Mouse (Mus musculus): Measurements from ENCODE around the gene Slc25a20. TPM values are rescaled to one million over a fixed set of nuclear protein-coding genes. Genes with fewer than 3 reads are reported as not detected.
"Not testable (repeated sequence)": the region's sequence is repeated elsewhere in the genome, so short reads cannot be mapped to it uniquely, and the experiment has no call there.

Gene Slc25a20
- polyA plus RNA-seq, 1 experiment from 2014 or later, result 37.7 TPM

GRCm38 (mm10) chr9:108648611-108649560 lies 13.0 kb upstream of the Slc25a20 start, which contains the start of gene Arih2:
Gene Arih2 (minus strand): TSS chr9:108649386.
- peak; percentile 97 for ATAC-seq (ENCODE audit: insufficient number of reproducible peaks, low FRiP score, low TSS enrichment, low read depth)
- H3K36me3 ChIP-seq, result no peaks in the 10 kb centered on the region

GRCm38 (mm10) chr9:108649561-108650440 lies 12.1 kb upstream of the Slc25a20 start:
- H3K9me3 ChIP-seq (replicated peaks), result no peaks in the 10 kb centered on the region
- H3K4me1 ChIP-seq, result peaks cover 14% of the 10 kb centered on the region
- peak overlapping the region; percentile 98 for H3K4me3 ChIP-seq (replicated peaks)
- H3K36me3 ChIP-seq, result no peaks in the 10 kb centered on the region
- peak overlapping the region; percentile 69 for H3K4me2 ChIP-seq (replicated peaks)
- 26% methylated on average over 29 of the region's 29 CpGs for WGBS
- H3K9ac ChIP-seq, result peak overlapping the region; percentile 78
- ATAC-seq (ENCODE audit: insufficient number of reproducible peaks, low FRiP score, low TSS enrichment, low read depth), result no peak
- no peaks in the 10 kb centered on the region for H3K27me3 ChIP-seq
- H3K27ac ChIP-seq (replicated peaks), result peak overlapping the region; percentile 91

More at GRCm38 (mm10) chr9:108648611-108649560, 13.0 kb upstream of the Slc25a20 start, which contains the start of gene Arih2:
- H3K27ac ChIP-seq (replicated peaks), result peak within 1 kb of the TSS; percentile 91
- H3K9ac ChIP-seq, result peak within 1 kb of the TSS; percentile 78
- H3K9me3 ChIP-seq (replicated peaks), result no peaks in the 10 kb centered on the region
- H3K4me1 ChIP-seq, result peaks cover 14% of the 10 kb centered on the region
- peak within 1 kb of the TSS; percentile 69 for H3K4me2 ChIP-seq (replicated peaks)
- H3K27me3 ChIP-seq, result no peaks in the 10 kb centered on the region
- peak within 1 kb of the TSS; percentile 98 for H3K4me3 ChIP-seq (replicated peaks)
- under 1% methylated on average over 112 of the region's 112 CpGs for WGBS

GRCm38 (mm10) chr9:108654566-108655464 lies 7.1 kb upstream of the Slc25a20 start:
- H3K36me3 ChIP-seq, result no peaks in the 10 kb centered on the region
- no peak for ATAC-seq (ENCODE audit: insufficient number of reproducible peaks, low FRiP score, low TSS enrichment, low read depth)
- no peaks in the 10 kb centered on the region for H3K9me3 ChIP-seq (replicated peaks)
- H3K9ac ChIP-seq, result no peak overlapping the region
- no peaks in the 10 kb centered on the region for H3K27me3 ChIP-seq
- 76% methylated on average over 10 of the region's 10 CpGs for WGBS
- peaks cover 4% of the 10 kb centered on the region for H3K4me1 ChIP-seq
- no peak overlapping the region for H3K27ac ChIP-seq (replicated peaks)
- H3K4me3 ChIP-seq (replicated peaks), result no peak overlapping the region
- H3K4me2 ChIP-seq (replicated peaks), result no peak overlapping the region

- 75% methylated on average over 7 of the region's 7 CpGs for WGBS
- not testable (repeated sequence) for H3K9me3 ChIP-seq (replicated peaks); H3K4me1 ChIP-seq; H3K4me2 ChIP-seq (replicated peaks); H3K9ac ChIP-seq; H3K4me3 ChIP-seq (replicated peaks); ATAC-seq (ENCODE audit: insufficient number of reproducible peaks, low FRiP score, low TSS enrichment, low read depth); H3K36me3 ChIP-seq; H3K27ac ChIP-seq (replicated peaks); H3K27me3 ChIP-seq
Observed at GRCm38 (mm10) chr9:108655865-108656264, 6.0 kb upstream of the Slc25a20 start.

GRCm38 (mm10) chr9:108662660-108663059 lies 772 bp downstream of the Slc25a20 start:
- peaks cover 5% of the 10 kb centered on the region; the same call in 1 of the 2 replicates for H3K4me1 ChIP-seq
- peak overlapping the region; percentile 42; the same call in 1 of the 2 replicates for H3K9ac ChIP-seq
- H3K27me3 ChIP-seq, result no peaks in the 10 kb centered on the region
- no peak overlapping the region for H3K27ac ChIP-seq (replicated peaks)
- no peak for ATAC-seq (ENCODE audit: insufficient number of reproducible peaks, low FRiP score, low TSS enrichment, low read depth)
- no peaks in the 10 kb centered on the region for H3K9me3 ChIP-seq (replicated peaks)
- H3K4me3 ChIP-seq (replicated peaks), result peak overlapping the region; percentile 71
- 44% methylated on average over 6 of the region's 6 CpGs for WGBS
- peaks cover 3% of the 10 kb centered on the region; the same call in 1 of the 2 replicates for H3K36me3 ChIP-seq
- peak overlapping the region; percentile 65 for H3K4me2 ChIP-seq (replicated peaks)

- Histone ChIP-seq H3K9me3 (replicated peaks) (no peaks in the 10 kb centered on the region), H3K4me3 (replicated peaks) (no peak overlapping the region), H3K27ac (replicated peaks) (no peak overlapping the region), H3K36me3 (peaks cover 32% of the 10 kb centered on the region), H3K27me3 (no peaks in the 10 kb centered on the region), H3K4me2 (replicated peaks) (no peak overlapping the region), H3K9ac (no peak overlapping the region), H3K4me1 (no peaks in the 10 kb centered on the region)
- WGBS, result 58% methylated on average over 8 of the region's 8 CpGs
- no peak for ATAC-seq (ENCODE audit: insufficient number of reproducible peaks, low FRiP score, low TSS enrichment, low read depth)
Observed at GRCm38 (mm10) chr9:108669875-108670274, 8.0 kb downstream of the Slc25a20 start.

GRCm38 (mm10) chr9:108673151-108673550 lies 11.3 kb downstream of the Slc25a20 start:
- no peaks in the 10 kb centered on the region for H3K4me1 ChIP-seq
- no peak for ATAC-seq (ENCODE audit: insufficient number of reproducible peaks, low FRiP score, low TSS enrichment, low read depth)
- 50% methylated on average over 2 of the region's 2 CpGs for whole genome bisulfite sequencing

GRCm38 (mm10) chr9:108680026-108680425 lies 18.1 kb downstream of the Slc25a20 start:
- Histone ChIP-seq H3K27ac (replicated peaks) (no peak overlapping the region), H3K27me3 (no peaks in the 10 kb centered on the region), H3K9me3 (replicated peaks) (no peaks in the 10 kb centered on the region), H3K9ac (no peak overlapping the region), H3K36me3 (peaks cover 40% of the 10 kb centered on the region), H3K4me2 (replicated peaks) (no peak overlapping the region), H3K4me1 (no peaks in the 10 kb centered on the region), H3K4me3 (replicated peaks) (no peak overlapping the region)
- WGBS, result 90% methylated on average over 15 of the region's 15 CpGs
- ATAC-seq (ENCODE audit: insufficient number of reproducible peaks, low FRiP score, low TSS enrichment, low read depth), result no peak

More at GRCm38 (mm10) chr9:108673151-108673550, 11.3 kb downstream of the Slc25a20 start:
- H3K36me3 ChIP-seq, result peaks cover 33% of the 10 kb centered on the region
- no peak overlapping the region for H3K27ac ChIP-seq (replicated peaks)
- H3K27me3 ChIP-seq, result no peaks in the 10 kb centered on the region
- no peak overlapping the region for H3K9ac ChIP-seq
- H3K4me2 ChIP-seq (replicated peaks), result no peak overlapping the region
- H3K4me3 ChIP-seq (replicated peaks), result no peak overlapping the region
- H3K9me3 ChIP-seq (replicated peaks), result no peaks in the 10 kb centered on the region

GRCm38 (mm10) chr9:108686475-108686887 lies 24.6 kb downstream of the Slc25a20 start:
- no peak overlapping the region for H3K27ac ChIP-seq (replicated peaks)

GRCm38 (mm10) chr9:108687181-108687580 lies 25.3 kb downstream of the Slc25a20 start:
- peaks cover 5% of the 10 kb centered on the region; the same call in 1 of the 2 replicates for H3K4me1 ChIP-seq
- H3K4me2 ChIP-seq (replicated peaks), result no peak overlapping the region
- no peak overlapping the region for H3K4me3 ChIP-seq (replicated peaks)
- H3K9ac ChIP-seq, result no peak overlapping the region
- H3K36me3 ChIP-seq, result peaks cover 9% of the 10 kb centered on the region
- no peak overlapping the region for H3K27ac ChIP-seq (replicated peaks)
- no peaks in the 10 kb centered on the region for H3K27me3 ChIP-seq
- ATAC-seq (ENCODE audit: insufficient number of reproducible peaks, low FRiP score, low TSS enrichment, low read depth), result no peak
- H3K9me3 ChIP-seq (replicated peaks), result no peaks in the 10 kb centered on the region
- 81% methylated on average over 6 of the region's 6 CpGs for WGBS

More at GRCm38 (mm10) chr9:108686475-108686887, 24.6 kb downstream of the Slc25a20 start:
- no peaks in the 10 kb centered on the region for H3K27me3 ChIP-seq
- H3K4me1 ChIP-seq, result peaks cover 1% of the 10 kb centered on the region; the same call in 1 of the 2 replicates
- no peak overlapping the region for H3K4me2 ChIP-seq (replicated peaks)
- H3K9me3 ChIP-seq (replicated peaks), result no peaks in the 10 kb centered on the region
- H3K4me3 ChIP-seq (replicated peaks), result no peak overlapping the region
- H3K36me3 ChIP-seq, result peaks cover 12% of the 10 kb centered on the region
- no peak overlapping the region for H3K9ac ChIP-seq
- ATAC-seq (ENCODE audit: insufficient number of reproducible peaks, low FRiP score, low TSS enrichment, low read depth), result no peak
- WGBS, result 49% methylated on average over 4 of the region's 4 CpGs

Data from embryonic facial prominence, embryonic 15.5 days (tissue).